Mouse (Mus musculus) heart, postnatal 25 days (tissue): Measurements from ENCODE around the gene Abca4. TPM values are rescaled to one million over a fixed set of nuclear protein-coding genes. Genes with fewer than 3 reads are reported as not detected.

ENCODE experiments used
- DNase-seq: peaks from one replicate; pipeline ENCODE4 v3.0.0; 2022; ENCODE audit warnings: low spot score
- intact Hi-C: fragments of 180-260 bp; cut with DNase I; formaldehyde crosslinking; loops from one replicate; pipeline ENCODE4 v1.15.1; 2025
- total RNA-seq, 2 experiments: library from RNA; stranded (reverse); gene quantifications; 2 replicates each; pipeline ENCODE4 v1.2.3; 2021

The Abca4 gene
- total RNA-seq, 2 experiments from 2014 or later, result 2.3 TPM

DNA sequence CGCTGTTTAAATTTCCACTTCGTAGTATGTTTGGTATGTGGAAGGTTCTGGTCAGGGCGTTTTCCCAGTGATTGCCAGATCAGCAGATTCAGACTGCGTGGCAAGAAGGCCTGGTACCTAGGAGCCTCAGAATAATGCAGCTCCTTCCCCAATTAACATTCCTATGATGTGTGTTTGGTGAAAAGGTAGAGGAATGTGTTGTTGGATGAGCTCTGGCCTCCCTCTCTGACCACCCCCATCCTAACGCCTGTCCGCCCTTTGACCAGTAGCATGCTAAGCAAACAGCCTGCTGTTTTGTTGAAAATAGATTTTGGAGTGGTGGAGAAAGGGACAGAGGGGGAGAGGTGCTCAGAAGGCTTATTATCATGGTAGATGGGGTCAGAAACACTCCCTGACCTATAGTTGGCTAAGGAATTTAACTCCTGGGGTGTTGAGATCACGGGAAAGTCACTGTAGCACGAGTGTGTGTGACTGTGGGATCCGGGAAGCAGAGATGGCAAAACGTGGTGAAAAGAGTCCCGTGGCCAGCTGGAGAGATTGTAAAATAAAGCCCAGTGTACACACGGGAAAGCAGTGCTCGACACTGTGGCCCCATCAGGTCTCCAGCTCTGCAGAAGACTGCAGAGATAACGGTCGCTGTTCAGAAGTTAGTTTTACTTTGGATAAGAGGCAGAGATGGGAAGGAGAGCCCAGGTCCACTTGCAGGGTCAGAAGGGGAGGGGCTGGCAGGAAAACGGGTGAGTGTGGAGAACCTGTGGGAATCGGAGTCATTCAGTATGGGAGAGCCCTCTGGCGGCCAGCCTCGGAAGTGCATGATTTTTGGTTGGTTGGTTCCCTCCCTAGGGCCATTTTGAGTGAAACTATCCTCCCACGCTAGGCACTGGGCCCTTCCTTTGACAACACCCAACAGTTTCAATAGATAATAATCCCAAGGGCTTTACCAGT, 59.9 kb downstream of the Abca4 start:
- intact Hi-C loops, result loop anchor here (1.0 to 2.0 kb wide), 4 partner anchors 25 to 219 kb away; no protein-coding TSS in a partner anchor

DNA sequence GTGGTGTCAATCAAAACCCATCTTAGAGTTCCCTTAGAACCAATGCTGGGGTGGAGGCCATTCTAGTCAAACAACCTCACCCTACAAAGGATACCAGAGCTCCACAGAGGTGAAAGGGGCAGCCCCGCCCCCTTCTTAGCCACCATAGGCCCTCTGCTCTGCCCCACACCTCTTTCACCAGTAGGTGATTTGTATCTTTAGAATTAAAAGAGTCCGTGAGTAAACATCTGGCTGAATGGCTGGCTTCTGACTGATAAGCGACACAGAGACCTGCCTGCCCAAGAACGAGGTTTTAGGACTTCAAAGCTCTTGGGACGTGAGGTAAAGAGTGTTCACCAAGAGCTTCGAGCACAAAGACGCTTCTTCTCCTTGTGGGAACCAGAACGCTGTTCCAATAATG, 62.7 kb downstream of the Abca4 start:
- no peak for DNase-seq
- intact Hi-C loops, result loop anchor here (1.0 kb wide), 1 partner anchor 13 kb away; no protein-coding TSS in a partner anchor

More for the DNA sequence above, 59.9 kb downstream of the Abca4 start:
- DNase-seq, result peak; percentile 75

DNA sequence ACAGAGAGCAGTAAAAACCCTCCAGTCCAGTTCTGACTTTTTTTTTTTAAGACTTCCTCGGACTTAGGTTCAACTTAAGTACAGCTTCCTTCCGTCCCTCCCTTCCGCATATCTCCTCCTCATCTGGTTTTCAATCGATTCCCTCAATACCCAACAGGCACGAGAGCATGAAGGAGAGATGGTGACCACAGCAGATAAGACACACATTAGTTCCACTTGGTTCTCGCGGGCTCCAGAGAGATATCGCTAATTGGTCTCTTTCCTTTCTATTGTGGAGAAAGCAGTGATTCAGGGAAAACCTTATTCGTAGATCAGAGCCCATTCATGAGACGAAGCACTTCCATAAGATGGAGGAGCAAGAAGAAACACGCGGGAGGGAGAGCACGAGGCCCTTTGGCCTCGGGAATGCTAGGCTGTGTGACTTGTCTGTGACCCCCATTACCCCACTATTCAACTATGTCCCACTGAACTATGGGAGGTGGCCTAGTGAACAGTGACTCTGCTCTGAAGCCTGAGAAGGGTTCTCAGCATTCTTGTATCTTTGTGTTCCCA, 63.5 kb downstream of the Abca4 start:
- intact Hi-C loops, result loop anchor here (1.0 kb wide), 1 partner anchor 13 kb away; no protein-coding TSS in a partner anchor

DNA sequence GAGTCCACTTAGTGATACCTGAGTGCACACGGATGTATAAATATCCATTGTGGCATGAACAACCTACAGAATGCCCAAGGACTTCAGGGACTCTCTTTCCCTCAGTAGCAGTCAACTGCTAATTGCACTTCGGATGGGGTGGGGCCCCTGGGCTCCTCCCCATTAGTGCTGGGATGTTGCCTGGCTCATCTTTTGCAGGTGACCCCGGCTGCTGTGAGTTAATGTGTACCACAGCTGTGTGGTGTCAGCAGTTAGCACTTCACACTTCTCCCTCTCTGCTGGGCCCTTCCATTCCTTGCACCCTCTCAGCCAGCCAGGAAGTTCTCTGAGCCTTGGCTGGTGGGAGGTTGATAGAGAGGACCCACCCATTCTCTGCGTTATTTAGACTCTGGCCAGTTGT, 65.2 kb downstream of the Abca4 start:
- intact Hi-C loops, result no loop called here
- no peak for DNase-seq

More for the DNA sequence above, 63.5 kb downstream of the Abca4 start:
- DNase-seq, result no peak

DNA sequence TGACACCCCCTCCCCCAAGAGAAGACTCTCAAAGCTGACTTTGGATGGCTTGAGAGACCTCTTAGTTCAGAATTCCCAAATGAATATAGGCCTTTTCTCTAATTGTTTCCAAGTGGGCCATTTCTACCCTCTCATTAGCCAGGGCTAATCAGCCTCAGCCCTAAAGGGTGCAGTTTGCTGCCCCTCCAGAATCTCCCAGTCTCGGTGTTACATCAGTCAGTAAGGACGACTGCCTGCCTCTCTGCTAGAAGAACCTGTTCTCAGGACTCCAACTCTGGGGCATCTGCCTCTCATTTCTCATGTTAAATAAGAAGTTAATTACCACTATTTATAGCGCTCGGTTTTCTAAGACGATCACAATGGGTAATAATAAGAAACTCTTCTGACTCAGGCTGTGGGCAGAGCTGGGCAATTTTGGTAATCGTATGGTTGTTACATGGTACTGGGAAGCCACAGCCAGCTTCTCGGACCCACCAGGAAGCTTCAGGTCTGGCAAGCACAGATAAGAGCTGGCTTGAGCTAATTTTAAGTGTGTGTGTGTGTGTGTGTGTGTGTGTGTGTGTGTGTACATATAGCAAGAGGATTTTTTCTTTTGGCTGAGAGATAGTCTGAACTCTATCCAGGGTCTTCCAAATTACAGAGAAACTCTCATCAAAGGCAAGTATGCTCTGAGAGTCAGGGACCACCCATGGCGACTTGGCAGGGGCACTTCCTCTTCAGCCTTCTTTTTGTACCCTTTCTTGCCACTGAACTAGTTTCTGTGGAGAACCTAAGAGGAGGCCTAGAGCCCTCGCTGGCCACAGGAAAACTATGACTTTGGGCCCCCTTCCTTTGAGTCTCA, 67.1 kb downstream of the Abca4 start:
- no peak for DNase-seq
- intact Hi-C loops, result no loop called here

DNA sequence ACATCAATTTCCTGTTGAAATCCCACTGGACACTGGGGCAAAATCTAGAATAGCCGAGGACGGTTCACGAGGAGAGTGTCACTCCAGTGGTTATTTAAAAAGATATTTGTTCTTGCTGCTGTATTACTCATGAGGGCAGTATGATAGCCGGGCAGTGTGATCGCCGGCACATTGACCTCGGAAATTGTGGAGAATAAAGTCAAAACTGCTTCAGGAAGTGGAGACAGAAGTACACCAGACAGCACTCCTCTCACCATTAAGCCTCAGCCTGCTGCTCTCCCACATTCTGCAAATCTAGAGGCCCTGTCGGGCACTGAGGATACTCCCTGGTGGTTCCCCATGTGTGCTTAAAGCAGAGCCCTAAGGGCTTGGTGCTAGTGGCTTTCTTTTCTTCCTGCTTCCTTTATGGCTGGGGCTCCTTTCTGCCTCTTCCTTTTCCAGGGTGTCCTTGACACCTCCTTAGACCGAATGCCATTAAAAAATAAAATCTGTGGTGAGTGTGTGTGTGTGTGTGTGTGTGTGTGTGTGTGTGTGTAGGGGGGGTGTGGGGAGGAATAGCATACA, 74.5 kb downstream of the Abca4 start:
- no peak for DNase-seq
- intact Hi-C loops, result no loop called here

DNA sequence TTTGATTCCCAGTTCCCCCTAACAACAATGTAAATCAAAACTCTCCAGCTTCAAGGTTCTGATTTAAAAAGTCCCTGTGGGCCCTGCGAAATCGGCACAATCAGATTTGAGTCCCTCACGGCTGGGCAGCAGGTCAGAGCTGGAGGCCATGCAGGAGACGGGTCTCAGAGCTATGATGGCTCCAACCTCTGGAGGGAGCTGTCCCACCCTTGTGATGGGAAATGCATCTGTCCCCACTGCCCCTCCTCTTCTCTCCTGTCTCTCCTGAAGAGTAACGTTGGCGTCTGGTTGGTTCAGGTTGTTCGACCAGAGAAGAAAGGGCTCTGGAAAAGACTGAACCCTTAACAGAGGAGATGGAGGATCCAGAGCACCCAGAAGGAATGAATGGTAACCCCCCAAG, 75.5 kb downstream of the Abca4 start:
- no peak for DNase-seq
- intact Hi-C loops, result loop anchor here (1.0 to 5.0 kb wide), 4 partner anchors 12 to 205 kb away; no protein-coding TSS in a partner anchor

DNA sequence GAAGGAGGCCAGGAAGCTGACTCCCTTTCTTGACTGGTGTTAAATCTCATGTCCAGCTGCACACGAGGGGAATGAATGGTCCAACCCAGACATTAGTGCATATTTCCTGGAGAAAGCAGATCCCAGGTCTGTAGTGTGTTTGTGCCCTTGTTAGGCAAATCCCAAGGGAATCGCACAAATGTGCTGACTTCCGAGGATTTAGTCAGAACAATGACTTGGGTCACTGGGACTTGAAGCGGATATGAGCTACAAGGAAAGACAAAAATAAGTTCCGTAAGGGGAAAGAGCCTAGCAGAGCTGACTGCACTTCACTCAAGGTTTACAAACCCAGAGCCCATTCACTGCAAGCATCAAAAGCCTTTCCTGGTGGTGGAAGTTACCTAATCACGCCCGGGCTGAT, 76.0 kb downstream of the Abca4 start:
- peak; percentile 31 for DNase-seq
- intact Hi-C loops, result loop anchor here (1.0 to 5.0 kb wide), 4 partner anchors 13 to 206 kb away; no protein-coding TSS in a partner anchor

DNA sequence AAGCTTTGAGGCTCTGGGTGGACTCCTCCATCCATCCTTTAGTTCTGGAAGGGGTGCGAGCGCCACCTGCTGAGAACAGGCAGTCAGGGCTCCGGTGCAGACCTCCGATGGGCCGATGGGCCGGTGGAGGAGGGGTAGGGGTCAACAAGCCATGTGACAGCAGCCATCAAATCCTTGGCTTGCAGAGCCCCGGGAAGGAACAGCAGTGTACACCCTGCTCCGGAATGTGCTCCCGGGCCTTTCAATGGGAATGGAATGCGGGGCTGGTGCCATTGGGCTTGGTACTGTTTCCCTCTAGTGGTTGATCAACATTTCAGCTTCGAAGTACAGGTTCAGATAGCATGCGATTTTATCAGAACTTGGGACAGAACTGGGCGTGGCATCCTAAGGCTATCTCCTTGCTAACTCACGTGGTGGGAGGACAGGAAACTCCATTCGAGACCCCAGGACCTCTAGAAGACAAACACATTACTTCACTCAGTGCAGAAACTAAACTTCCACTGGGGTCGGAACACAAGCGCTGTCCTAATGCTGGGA, 78.0 kb downstream of the Abca4 start:
- peak; percentile 96 for DNase-seq
- intact Hi-C loops, result loop anchor here (1.0 to 5.0 kb wide), 3 partner anchors 140 to 237 kb away; no protein-coding TSS in a partner anchor

DNA sequence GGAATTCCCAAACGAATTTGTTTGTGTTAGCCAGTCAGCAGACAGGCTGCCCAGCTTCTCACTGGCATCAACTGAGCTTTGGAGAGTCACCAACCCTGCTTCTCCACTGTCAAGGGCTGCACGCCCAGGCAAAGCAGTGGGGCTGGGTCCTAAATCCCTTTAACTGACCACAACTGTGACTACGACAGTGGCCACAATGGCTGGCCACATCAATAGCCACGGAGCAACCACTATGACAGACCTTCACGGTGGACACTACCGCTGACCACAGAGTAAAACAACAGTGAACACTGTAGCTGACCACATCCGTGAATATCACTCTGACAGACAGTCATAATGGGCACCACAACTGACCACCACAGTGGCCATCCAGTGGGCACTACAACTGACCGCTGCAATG, 78.6 kb downstream of the Abca4 start:
- DNase-seq, result no peak
- intact Hi-C loops, result loop anchor here (1.0 to 5.0 kb wide), 3 partner anchors 141 to 238 kb away; no protein-coding TSS in a partner anchor

DNA sequence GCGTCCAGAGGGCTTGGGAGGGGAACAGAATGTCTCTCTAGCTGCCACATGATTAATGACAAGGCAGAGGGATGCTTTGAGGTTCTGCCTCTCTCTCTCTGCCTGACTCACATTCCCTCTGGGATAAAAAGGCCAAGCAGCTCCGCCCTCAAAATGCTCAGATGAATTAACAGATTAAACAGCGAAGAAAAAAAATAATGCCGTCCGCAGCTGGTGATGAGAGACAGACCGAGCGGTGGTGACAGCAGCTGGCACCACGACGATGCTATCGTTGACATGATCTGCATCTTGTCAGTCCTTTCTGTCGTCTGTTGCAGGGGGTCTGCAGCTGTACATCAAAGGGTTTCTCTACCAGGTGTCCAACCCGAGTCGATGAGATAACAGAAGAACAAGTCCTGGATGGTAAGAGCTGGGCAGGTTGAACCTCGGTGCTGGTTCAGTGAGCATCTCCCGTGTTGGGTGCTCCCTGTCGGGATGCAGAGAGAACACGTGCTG, 84.8 kb downstream of the Abca4 start:
- intact Hi-C loops, result no loop called here
- no peak for DNase-seq

DNA sequence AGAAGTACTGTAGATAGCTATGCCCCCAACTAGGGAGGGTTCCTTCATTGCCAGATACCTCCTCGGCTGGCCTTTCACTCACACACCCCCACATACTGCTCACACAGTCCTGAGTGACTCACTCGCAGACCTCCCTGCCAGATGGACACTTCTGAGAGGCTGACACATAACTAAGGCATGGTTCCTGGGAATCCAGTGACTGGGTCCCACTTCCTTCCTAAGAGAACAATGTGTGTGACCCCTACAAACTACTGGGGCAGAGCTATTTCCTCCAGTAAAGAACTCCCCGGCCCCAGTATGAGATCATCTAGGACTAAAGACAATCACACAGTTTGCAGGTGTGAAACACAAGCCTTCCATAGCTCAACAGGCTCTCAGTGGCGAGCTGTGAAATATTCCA, 86.5 kb downstream of the Abca4 start:
- intact Hi-C loops, result no loop called here
- peak; percentile 69 for DNase-seq

DNA sequence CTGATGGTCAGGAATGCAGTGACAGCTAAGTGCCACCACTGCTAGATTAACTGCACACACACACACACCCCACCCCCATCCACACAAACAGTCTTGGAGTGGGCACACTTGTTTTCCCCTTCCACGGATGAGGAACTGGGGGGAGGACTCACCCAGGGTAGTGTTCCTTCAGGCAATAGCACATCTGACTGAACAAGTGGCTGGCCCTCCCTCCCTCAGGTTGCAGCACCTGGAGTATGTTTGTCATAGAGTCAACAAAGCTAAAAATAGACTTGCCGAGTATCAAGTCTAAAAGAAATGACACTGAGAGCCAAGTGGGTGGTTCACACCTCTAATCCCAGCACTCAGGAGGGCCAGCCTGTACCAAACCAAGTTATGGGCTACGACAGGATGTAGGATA, 87.4 kb downstream of the Abca4 start:
- intact Hi-C loops, result no loop called here
- no peak for DNase-seq

DNA sequence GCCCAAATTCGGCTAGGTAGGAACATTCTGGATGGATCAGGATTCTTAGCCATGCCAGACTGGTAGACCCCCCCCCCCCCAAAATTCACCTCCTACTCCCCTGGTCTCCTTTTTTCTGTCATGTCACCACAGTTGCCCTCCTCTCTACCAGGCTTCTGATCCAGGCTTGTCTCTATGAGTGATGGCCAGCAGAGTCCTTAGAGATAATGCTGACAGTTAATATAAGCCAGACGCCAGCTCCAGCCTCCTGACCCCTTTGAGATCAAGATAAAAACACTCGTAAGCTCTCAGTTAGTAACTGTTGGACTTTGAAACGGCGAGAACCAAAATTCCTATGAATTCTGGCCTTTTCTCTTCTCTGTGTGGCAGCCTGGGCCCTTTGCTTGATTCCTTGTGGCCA, 89.0 kb downstream of the Abca4 start:
- intact Hi-C loops, result no loop called here
- DNase-seq, result no peak

DNA sequence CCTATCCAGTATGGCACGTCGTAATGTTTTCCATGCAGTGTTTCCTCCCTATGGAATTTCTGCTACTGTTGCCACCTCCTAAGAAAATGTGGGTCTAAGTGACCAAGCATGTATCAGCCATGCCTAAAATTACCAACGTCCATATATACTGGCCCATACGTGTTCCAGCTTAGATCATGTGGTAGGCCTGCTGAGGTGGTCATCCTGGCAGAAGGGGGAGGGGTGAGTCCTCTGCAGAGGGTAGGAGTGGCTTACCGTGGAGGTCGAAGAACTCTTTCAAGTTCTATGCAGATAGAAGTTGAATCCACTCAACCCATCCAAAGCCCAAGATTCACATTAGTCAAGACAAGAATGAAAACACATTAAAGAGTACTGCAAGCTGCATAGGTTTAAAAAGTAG, 89.6 kb downstream of the Abca4 start:
- no peak for DNase-seq

DNA sequence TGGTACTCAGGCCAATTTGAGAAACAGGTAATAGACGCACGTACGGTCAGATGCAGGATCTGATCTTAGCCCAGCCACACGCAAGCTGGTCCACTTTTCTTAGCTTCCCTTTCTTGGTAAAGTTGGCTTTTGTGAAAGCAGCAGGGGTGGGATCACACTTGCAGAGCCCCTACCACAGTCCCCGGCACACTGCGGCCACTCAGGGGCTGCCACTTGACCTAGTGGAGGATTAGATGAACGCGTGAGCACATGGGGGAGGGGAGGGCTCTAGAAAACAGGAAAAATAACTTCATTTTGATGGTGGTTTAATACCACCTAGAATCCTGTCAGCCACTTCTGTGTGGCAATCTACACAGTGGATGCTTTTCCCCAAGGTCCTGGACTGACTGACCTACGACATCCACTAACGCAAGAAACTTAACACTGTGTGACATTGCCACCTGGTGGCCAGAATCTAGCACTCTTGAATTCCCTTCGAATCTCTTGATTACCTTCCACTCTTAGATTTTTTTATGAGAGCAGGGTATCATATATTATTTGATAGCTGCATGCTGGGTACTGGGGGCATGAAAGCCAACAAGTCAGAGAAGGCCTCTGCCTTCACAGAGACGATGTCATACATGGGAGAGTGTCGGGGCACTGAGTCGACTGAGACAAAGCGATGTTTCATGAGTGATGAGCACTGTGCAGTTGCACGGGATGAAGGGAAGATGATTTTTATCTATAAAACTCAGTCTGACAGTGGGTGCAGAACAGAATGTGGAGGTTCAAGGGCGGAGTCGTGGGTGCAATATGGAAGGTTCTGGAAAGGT, 96.6 kb downstream of the Abca4 start:
- intact Hi-C loops, result loop anchor here (1.0 to 2.0 kb wide), 3 partner anchors 36 to 256 kb away; no protein-coding TSS in a partner anchor
- DNase-seq, result peak; percentile 39

More for the DNA sequence above, 89.6 kb downstream of the Abca4 start:
- intact Hi-C loops, result no loop called here

DNA sequence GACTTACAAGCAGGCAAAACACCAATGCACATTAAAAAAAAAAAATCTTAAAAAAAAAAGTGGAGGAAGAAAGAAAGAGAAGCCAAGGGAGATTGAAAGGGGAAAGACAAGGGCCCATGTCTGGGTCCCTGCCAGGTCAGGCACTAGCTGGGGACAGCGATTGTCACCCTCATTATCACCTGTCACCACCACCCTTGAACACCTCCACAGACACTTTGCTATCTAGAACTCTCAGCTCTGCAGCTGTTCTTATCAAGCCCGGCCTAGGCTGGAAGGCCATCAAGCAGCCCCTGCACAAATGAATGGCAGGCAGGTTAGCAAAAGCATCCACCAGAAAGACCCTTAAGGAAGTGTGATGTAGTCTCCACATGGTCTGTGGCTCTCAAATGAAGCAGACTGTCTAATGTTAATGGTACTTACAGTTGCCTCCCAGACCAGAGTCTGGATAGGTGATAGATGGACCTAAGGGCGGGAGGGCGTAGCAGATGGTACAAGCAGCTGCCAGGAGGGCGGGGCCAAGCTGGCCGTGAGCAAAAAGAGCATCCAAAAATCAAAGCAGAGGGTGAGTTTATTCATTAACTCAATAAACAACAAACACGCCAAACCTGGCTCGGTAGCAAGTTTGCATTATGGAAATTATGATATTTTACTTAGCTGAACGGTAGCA, 98.1 kb downstream of the Abca4 start:
- intact Hi-C loops, result no loop called here

DNA sequence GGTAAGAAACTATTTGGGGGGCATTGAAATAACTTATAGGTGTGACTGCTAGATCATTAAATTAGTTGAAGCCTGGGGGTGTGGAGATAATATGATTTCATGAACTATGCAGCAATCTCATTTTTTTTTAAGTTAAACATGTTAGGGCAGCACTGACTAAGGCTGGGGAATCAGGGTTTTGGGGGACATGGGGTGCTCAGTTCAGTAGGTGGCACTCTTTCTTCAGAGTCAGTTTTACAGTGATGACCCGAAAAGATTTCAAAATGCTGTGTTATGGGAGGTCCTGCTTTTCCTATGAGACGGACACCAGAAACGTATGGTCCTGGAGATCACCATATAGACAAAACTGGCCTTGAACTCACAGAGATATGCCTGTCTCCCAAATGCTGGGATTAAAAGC, 99.2 kb downstream of the Abca4 start:
- intact Hi-C loops, result no loop called here
- DNase-seq, result no peak

More for the DNA sequence above, 98.1 kb downstream of the Abca4 start:
- no peak for DNase-seq
